Mouse (Mus musculus) midbrain, embryonic 10.5 days (tissue): ENCODE measurements around the gene Cln6. TPM values are rescaled to one million over a fixed set of nuclear protein-coding genes. Genes with fewer than 3 reads are reported as not detected.

ENCODE experiments used
- DNase-seq: peaks from one replicate; pipeline ENCODE4 v3.0.0-alpha.2; 2017; ENCODE audit warnings: low spot score
- H3K27ac ChIP-seq: fragments of 300-500 bp; sonication (generic); replicated peaks from 2 replicates; pipeline ENCODE4 v1.5.1; 2016; ENCODE audit warnings: mild to moderate bottlenecking
- H3K27me3 ChIP-seq: fragments of 300-500 bp; sonication (generic); 2 replicates; pipeline ENCODE4 v1.6.1; 2016; ENCODE audit warnings: low read depth, mild to moderate bottlenecking; ENCODE audit not compliant: poor library complexity, severe bottlenecking
- H3K36me3 ChIP-seq: fragments of 300-500 bp; sonication (generic); 2 replicates; pipeline ENCODE4 v1.6.1; 2016; ENCODE audit warnings: mild to moderate bottlenecking, moderate library complexity
- H3K4me1 ChIP-seq: fragments of 300-500 bp; sonication (generic); 2 replicates; pipeline ENCODE4 v1.6.1; 2016
- H3K4me3 ChIP-seq: fragments of 300-500 bp; sonication (generic); 2 replicates; pipeline ENCODE4 v1.5.1; 2016; ENCODE audit warnings: mild to moderate bottlenecking, moderate library complexity
- H3K9me3 ChIP-seq: fragments of 300-500 bp; sonication (generic); replicated peaks from 2 replicates; pipeline ENCODE4 v1.6.1; 2016; ENCODE audit warnings: mild to moderate bottlenecking
- WGBS: fragments of 180-500 bp; shearing (Covaris S2); methylation state at CpG from one replicate; pipeline ENCODE4 v1.1.7; 2016; 5-methylcytosine and 5-hydroxymethylcytosine counted together
- polyA plus RNA-seq: library from polyadenylated mRNA; unstranded; fragments of >200 nt; fragmentation: Nextera tagmentation; extraction: Ambion mirVana; gene quantifications from 2 replicates; pipeline ENCODE4 v1.2.1, GENCODE M21; 2016

Gene Cln6
- polyA plus RNA-seq, 1 experiment from 2014 or later = 13.3 TPM

- peak overlapping the region; percentile 84; the same call in 1 of the 2 replicates for H3K4me3 ChIP-seq
- no peak for DNase-seq
- no peaks in the 10 kb centered on the region for H3K36me3 ChIP-seq
- no peaks in the 10 kb centered on the region for H3K9me3 ChIP-seq
- H3K27me3 ChIP-seq = peaks cover 5% of the 10 kb centered on the region
- peaks cover 41% of the 10 kb centered on the region for H3K4me1 ChIP-seq
- H3K27ac ChIP-seq = peak overlapping the region; percentile 96; the same call in 1 of the 2 replicates
- 54% methylated on average over 3 of the region's 3 CpGs for WGBS
These were observed 974 bp upstream of the Cln6 start for GRCm38 (mm10) chr9:62837611-62838010.

- H3K27ac ChIP-seq = peak overlapping the region; percentile 96
- no peak for DNase-seq
- peaks cover 42% of the 10 kb centered on the region for H3K4me1 ChIP-seq
- 20% methylated on average over 8 of the region's 8 CpGs for WGBS
- H3K4me3 ChIP-seq = peak overlapping the region; percentile 84
- no peaks in the 10 kb centered on the region for H3K9me3 ChIP-seq
- H3K36me3 ChIP-seq = no peaks in the 10 kb centered on the region
- H3K27me3 ChIP-seq = peaks cover 5% of the 10 kb centered on the region
These were observed 459 bp upstream of the Cln6 start for GRCm38 (mm10) chr9:62838146-62838505.

DNA sequence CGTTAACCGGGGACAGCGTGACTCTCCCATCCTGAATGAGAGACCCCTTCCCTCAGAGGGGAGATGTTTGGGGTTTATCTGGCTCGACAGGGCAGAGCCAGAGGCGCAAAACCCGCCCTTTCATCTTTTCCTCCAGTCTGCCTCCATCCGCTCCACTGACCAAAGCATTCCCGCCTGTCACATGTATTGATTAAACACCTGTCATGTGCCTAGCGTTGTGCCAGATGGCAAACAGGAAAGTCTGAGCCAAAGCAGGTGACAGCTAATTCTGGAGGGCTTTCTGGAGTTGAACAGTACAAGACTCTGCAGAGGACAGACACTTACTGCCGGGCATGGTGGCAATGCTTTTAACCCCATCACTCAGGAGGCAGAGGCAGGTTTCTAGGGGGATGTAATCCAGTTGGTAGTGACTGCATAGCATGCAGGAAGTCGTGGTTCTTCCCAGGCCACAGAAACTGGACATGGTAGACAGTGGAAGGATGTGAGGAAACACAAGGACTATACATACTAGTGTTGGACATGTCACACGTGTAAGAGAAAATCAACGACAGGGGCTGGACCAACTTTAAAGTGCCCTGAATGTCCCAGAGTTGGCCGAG lies 686 bp downstream of the Cln6 start:
- 20% methylated on average over 14 of the region's 14 CpGs for WGBS
- H3K27me3 ChIP-seq = peaks cover 5% of the 10 kb centered on the region
- H3K36me3 ChIP-seq = no peaks in the 10 kb centered on the region
- H3K4me1 ChIP-seq = peaks cover 51% of the 10 kb centered on the region
- peak overlapping the region; percentile 96 for H3K27ac ChIP-seq
- DNase-seq = no peak
- peak overlapping the region; percentile 84 for H3K4me3 ChIP-seq
- H3K9me3 ChIP-seq = no peaks in the 10 kb centered on the region

DNA sequence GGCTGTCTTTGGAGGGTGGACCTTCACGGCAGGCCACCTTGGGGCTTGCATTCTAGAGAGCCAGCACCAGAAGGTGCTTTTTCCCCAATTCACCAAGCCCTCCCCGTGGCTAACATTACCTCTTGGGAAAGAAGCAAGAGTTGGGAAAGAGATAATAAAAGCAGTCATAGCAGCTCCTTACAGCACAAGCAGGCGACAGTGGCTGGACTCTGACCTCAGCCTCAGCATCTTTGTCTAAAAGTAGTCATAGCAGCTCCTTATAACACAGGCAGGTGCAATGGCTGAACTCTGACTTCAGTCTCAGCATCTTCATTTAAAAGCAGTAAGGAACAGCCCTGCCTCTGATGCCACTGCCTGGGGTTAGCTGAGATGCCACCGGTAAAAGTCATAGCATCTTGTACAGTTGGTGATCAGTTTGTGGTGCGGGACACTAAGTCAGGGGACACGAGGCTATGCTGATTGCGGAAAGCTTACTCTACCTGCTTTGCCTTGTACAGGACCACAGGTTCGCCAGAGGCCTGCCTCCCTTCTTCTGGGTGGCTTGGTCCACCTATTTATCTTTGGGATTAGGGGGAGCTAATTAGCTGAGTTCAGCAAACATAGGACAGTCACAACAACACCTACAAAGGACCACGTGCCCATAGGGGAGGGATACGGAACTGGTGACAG lies 4.9 kb downstream of the Cln6 start:
- no peaks in the 10 kb centered on the region for H3K9me3 ChIP-seq
- 74% methylated on average over 10 of the region's 10 CpGs for WGBS
- no peak for DNase-seq
- H3K27ac ChIP-seq = no peak overlapping the region
- H3K27me3 ChIP-seq = peaks cover 5% of the 10 kb centered on the region
- peaks cover 42% of the 10 kb centered on the region for H3K4me1 ChIP-seq
- no peaks in the 10 kb centered on the region for H3K36me3 ChIP-seq
- no peak overlapping the region for H3K4me3 ChIP-seq

DNA sequence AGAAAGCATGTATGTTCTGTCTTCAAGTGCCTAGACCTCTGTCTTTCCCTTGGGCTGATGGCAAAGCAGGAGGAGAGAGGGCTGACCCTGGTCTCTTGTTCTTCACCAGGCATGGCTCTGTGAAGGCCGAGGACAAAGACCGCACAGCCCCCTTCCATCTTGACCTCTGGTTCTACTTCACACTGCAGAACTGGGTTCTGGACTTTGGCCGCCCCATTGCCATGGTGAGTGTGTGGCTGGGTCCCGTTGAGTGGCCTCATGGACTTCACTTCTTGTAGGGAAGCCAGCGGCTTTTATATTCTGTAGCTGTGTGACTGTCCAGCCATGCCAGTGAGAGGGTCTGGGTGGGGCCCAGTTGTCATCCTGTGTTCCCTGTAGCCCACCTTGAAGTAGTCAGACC lies 5.9 kb downstream of the Cln6 start:
- no peak overlapping the region for H3K4me3 ChIP-seq
- peaks cover 5% of the 10 kb centered on the region for H3K27me3 ChIP-seq
- no peak for DNase-seq
- no peaks in the 10 kb centered on the region for H3K9me3 ChIP-seq
- peaks cover 32% of the 10 kb centered on the region for H3K4me1 ChIP-seq
- WGBS = 88% methylated on average over 5 of the region's 5 CpGs
- no peaks in the 10 kb centered on the region for H3K36me3 ChIP-seq
- H3K27ac ChIP-seq = no peak overlapping the region

DNA sequence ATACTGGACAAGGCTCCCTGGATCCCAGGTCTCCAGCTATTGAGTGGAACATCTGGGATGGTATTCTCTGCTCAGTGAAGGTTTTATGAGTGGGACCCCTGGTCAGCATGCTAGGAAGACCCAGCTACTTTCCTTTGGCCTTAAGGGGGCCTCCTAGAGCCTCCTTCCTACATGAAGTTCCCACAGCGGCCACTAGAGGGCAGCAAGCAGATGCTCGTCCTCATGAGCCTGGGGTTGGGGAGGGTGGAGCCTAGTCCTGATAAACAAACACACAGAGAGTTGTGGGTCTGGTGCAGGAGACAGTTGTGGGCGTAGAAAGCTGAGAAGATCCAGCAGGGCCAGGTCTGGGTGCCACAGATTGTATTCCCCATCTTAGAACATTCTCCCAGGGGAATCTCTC lies 9.1 kb downstream of the Cln6 start:
- 5% methylated on average over 3 of the region's 3 CpGs for WGBS
- no peak overlapping the region for H3K4me3 ChIP-seq
- H3K9me3 ChIP-seq = no peaks in the 10 kb centered on the region
- H3K36me3 ChIP-seq = peaks cover 8% of the 10 kb centered on the region; the same call in 1 of the 2 replicates
- no peaks in the 10 kb centered on the region for H3K27me3 ChIP-seq
- 0 out of 2 replicates have a peak overlapping the region, but pooled peaks have one; percentile 0 for H3K27ac ChIP-seq
- peaks cover 30% of the 10 kb centered on the region for H3K4me1 ChIP-seq
- DNase-seq = peak; percentile 90

DNA sequence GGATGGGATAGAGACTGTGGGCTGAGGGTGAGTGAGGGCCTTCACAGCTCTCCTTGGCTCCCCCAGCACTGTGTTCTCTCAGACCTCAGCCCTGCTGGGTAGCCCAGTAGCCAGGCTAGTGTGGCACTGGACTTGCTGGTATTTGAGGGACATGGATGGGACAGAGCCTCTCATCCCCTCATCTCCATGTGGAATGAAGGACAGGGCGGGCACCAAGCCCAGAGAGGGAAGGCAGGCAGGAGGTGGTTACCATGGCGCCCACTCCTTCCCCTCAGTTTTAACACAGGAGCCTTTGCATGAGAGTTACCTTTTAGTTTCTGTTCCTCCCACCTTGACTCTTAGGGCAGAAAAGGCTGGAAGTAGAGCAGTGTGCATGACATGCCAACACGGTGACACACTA lies 10.1 kb downstream of the Cln6 start:
- H3K27ac ChIP-seq = no peak overlapping the region
- no peak overlapping the region for H3K4me3 ChIP-seq
- H3K9me3 ChIP-seq = no peaks in the 10 kb centered on the region
- WGBS = 84% methylated on average over 3 of the region's 3 CpGs
- peaks cover 8% of the 10 kb centered on the region; the same call in 1 of the 2 replicates for H3K36me3 ChIP-seq
- peaks cover 26% of the 10 kb centered on the region for H3K4me1 ChIP-seq
- no peaks in the 10 kb centered on the region for H3K27me3 ChIP-seq
- DNase-seq = no peak

- peaks cover 8% of the 10 kb centered on the region; the same call in 1 of the 2 replicates for H3K36me3 ChIP-seq
- no peak for DNase-seq
- no peaks in the 10 kb centered on the region for H3K27me3 ChIP-seq
- H3K4me1 ChIP-seq = peaks cover 23% of the 10 kb centered on the region
- peak overlapping the region; percentile 59; the same call in 1 of the 2 replicates for H3K27ac ChIP-seq
- H3K9me3 ChIP-seq = no peaks in the 10 kb centered on the region
- no peak overlapping the region for H3K4me3 ChIP-seq
- 70% methylated on average over 2 of the region's 2 CpGs for WGBS
These were observed 13.0 kb downstream of the Cln6 start for GRCm38 (mm10) chr9:62851571-62851970.

DNA sequence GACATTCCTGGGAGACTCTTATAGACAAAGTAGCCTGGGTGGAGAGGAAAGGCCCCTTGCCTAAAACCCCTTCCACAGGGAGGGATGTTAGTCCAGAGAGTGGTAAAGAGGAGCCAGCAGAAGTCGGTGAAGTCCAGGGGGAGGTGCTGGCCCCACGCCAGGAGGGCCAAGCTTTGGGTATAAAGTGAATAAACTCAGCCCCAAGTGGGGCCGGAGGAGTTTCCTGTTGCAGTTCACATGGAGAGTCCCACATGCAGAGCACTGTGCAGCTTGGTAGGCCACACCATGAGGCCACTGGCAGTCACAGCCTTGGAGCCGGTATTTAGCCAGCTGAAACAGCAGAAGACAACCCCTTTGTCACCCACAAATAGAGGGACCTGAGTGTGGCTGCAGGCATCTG lies 15.9 kb downstream of the Cln6 start:
- Histone ChIP-seq H3K9me3 (no peaks in the 10 kb centered on the region), H3K36me3 (peaks cover 8% of the 10 kb centered on the region; the same call in 1 of the 2 replicates), H3K4me3 (no peak overlapping the region), H3K27ac (no peak overlapping the region), H3K4me1 (peaks cover 33% of the 10 kb centered on the region), H3K27me3 (no peaks in the 10 kb centered on the region)
- DNase-seq = no peak
- WGBS = 71% methylated on average over 4 of the region's 4 CpGs

- Histone ChIP-seq H3K4me1 (peaks cover 31% of the 10 kb centered on the region), H3K27me3 (no peaks in the 10 kb centered on the region), H3K27ac (0 out of 2 replicates have a peak overlapping the region, but pooled peaks have one; percentile 55), H3K36me3 (no peaks in the 10 kb centered on the region), H3K4me3 (no peak overlapping the region), H3K9me3 (no peaks in the 10 kb centered on the region)
- WGBS = 87% methylated on average over 9 of the region's 9 CpGs
- DNase-seq = no peak
These were observed 18.6 kb downstream of the Cln6 start for GRCm38 (mm10) chr9:62857216-62857615.

DNA sequence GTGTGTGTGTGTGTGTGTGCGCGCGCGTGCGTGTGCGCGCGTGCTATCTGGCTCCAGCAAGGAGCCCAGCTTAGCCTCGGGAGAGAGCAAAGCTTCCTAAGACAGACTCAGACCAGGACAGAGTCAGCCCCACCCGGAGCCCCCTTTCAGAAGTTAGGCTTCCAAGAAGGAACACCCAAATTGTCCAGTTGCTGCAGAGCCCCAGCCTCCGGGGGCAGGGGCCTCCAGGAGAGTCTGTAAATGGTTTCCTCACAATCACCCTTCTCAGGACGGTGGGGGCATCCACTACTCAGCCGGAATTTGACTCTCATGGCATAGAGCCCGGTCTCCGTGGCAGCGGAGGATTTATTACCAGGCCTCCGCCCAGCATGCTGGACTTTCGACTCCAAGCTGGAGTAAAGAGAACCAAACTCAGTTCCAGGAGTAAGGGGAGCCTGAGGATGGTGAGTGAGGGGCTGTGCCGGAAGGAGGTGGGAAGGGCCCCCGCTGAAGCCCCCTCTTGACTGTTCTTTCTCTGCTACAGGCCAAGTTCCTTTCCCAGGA lies 19.2 kb downstream of the Cln6 start, which contains the start of gene Calml4:
TSS of gene Calml4 (plus strand) at position 362 of the 543 bp plus-strand sequence.
- H3K4me3 ChIP-seq = no peak within 1 kb of the TSS
- no peak for DNase-seq
- H3K4me1 ChIP-seq = peaks cover 31% of the 10 kb centered on the region
- H3K27me3 ChIP-seq = no peaks in the 10 kb centered on the region
- H3K36me3 ChIP-seq = no peaks in the 10 kb centered on the region
- peak within 1 kb of the TSS; percentile 55 for H3K27ac ChIP-seq
- 65% methylated on average over 20 of the region's 20 CpGs for WGBS
- H3K9me3 ChIP-seq = no peaks in the 10 kb centered on the region

DNA sequence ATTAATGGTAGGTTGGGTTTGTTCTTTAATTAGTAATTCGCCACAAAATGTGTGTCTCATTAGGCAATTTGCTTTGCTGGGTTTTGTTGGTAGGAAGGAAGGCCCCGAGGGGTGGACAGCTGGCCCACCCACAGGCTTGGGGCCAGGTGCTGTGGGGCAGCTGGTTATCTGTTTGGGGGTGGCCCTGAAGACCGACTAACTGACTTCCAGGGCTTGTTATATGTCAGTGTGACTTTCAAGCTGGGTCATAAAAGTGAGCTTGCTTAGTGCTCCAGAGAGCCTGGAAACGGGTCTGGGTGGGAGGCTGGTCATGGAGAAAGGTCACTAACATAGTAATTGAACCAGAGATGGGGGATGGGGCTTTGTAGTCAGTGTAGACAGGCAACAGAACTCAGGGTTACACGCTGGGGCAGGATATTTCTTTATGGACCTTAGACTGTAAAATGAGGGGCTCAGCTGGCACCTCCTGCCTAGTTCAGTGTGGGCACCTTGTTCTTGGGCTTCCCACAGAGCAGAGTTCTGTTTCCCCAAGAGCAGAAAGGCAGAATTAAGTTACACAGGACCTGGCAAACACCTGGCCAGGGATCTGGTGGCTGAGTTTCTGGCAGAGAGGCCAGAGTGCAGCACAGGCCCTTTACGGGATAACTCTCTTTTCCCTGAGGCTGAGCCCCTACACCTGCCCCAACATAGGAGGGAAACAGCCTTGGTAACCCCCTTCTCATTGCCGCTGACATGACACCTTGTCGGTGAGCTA lies 19.9 kb downstream of the Cln6 start:
- Histone ChIP-seq H3K36me3 (no peaks in the 10 kb centered on the region), H3K9me3 (no peaks in the 10 kb centered on the region), H3K4me1 (peaks cover 31% of the 10 kb centered on the region), H3K27ac (peak overlapping the region; percentile 55; the same call in 1 of the 2 replicates), H3K4me3 (no peak overlapping the region), H3K27me3 (no peaks in the 10 kb centered on the region)
- DNase-seq = no peak
- 70% methylated on average over 8 of the region's 8 CpGs for WGBS
